Mouse (Mus musculus): ENCODE results near the gene Tmem211. TPM values are rescaled to one million over a fixed set of nuclear protein-coding genes. Genes with fewer than 3 reads are reported as not detected.

The Tmem211 gene
- polyA plus RNA-seq, 2 experiments, result 0.18 TPM; not detected in 1

DNA sequence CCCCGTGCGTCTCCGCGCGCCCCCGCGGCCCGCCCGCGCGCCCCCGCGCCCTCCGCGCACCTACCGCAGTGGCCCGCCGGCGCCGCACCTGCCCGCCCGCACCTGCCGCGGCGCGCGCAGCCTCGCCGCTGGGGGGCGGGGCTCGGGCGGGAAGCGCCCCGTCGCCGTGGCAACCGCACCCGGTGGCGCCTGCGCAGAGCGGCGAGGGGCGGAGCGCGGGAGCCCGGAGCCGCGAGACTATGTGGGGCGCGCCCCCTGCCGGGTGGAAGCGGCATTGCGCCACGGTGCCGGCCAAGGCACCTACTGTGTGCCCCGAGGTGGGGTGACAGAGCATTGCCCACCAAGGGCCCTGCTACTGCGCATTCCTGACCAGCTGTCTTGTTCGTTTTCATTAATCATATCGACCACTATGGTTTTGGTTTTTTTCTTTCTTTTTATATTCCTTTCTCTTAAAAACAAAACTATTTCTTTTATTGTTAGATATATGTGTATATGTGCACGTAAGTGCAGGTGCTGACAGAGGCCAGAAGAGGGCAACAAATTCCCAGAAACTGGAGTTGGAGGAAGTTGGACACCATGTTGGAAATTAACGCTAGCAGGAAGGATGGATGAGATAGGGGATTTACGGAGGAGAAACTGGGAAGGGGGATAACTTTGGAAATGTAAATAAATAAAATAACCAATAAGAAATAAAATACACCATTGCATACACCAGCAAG is 5.4 kb upstream of the Tmem211 start, which contains the start of gene 2900026A02Rik:
2900026A02Rik (minus strand) TSS at position 90 of the 719 bp plus-strand sequence.
- WGBS, result 12% methylated on average over 41 of the region's 62 CpGs
- ATAC-seq (ENCODE audit: low FRiP score, low read depth), result peak; percentile 68

GRCm38 (mm10) chr5:113223888-113224287 is 2.8 kb upstream of the Tmem211 start:
- Histone ChIP-seq H3K27me3 (ENCODE audit: control insufficient read depth, insufficient read depth, low read length) (peaks cover 11% of the 10 kb centered on the region; the same call in 1 of the 2 replicates), H3K4me3 (replicated peaks; ENCODE audit: low read length) (no peak overlapping the region), H3K27ac (replicated peaks; ENCODE audit: low read depth, low read length) (no peak overlapping the region), H3K36me3 (ENCODE audit: control insufficient read depth, insufficient read depth, low read length) (no peaks in the 10 kb centered on the region), H3K9ac (ENCODE audit: low read depth, low read length, severe bottlenecking) (no peak overlapping the region), H3K4me2 (replicated peaks; ENCODE audit: low read depth, low read length, severe bottlenecking) (no peak overlapping the region), H3K4me1 (ENCODE audit: control insufficient read depth, insufficient read depth, low read length) (peaks cover 8% of the 10 kb centered on the region; the same call in 1 of the 2 replicates), H3K9me3 (ENCODE audit: control insufficient read depth, low read length) (no peaks in the 10 kb centered on the region)
- WGBS, result 57% methylated on average over 4 of the region's 4 CpGs
- TF ChIP-seq POLR2A (IDR thresholded peaks at IDR 0.05; ENCODE audit: borderline replicate concordance, extremely low read depth, insufficient read depth, insufficient read length), result no peak
- ATAC-seq (ENCODE audit: low FRiP score, low read depth), result no peak
- no peak for DNase-seq (ENCODE audit: low spot score)

More for the DNA sequence above, 5.4 kb upstream of the Tmem211 start, which contains the start of gene 2900026A02Rik:
- no peaks in the 10 kb centered on the region for H3K9me3 ChIP-seq (ENCODE audit: control insufficient read depth, low read length)
- peak within 1 kb of the TSS; percentile 54 for H3K4me3 ChIP-seq (replicated peaks; ENCODE audit: low read length)
- TF ChIP-seq POLR2A (IDR thresholded peaks at IDR 0.05; ENCODE audit: borderline replicate concordance, extremely low read depth, insufficient read depth, insufficient read length), result no peak
- H3K9ac ChIP-seq (ENCODE audit: low read depth, low read length, severe bottlenecking), result peak within 1 kb of the TSS; percentile 48
- no peaks in the 10 kb centered on the region for H3K36me3 ChIP-seq (ENCODE audit: control insufficient read depth, insufficient read depth, low read length)
- peak within 1 kb of the TSS; percentile 97 for H3K4me2 ChIP-seq (replicated peaks; ENCODE audit: low read depth, low read length, severe bottlenecking)
- H3K27ac ChIP-seq (replicated peaks; ENCODE audit: low read depth, low read length), result no peak within 1 kb of the TSS
- H3K27me3 ChIP-seq (ENCODE audit: control insufficient read depth, insufficient read depth, low read length), result peaks cover 11% of the 10 kb centered on the region; the same call in 1 of the 2 replicates
- DNase-seq (ENCODE audit: low spot score), result peak; percentile 58
- peaks cover 7% of the 10 kb centered on the region; the same call in 1 of the 2 replicates for H3K4me1 ChIP-seq (ENCODE audit: control insufficient read depth, insufficient read depth, low read length)

GRCm38 (mm10) chr5:113225271-113225670 is 1.4 kb upstream of the Tmem211 start:
- peaks cover 8% of the 10 kb centered on the region; the same call in 1 of the 2 replicates for H3K4me1 ChIP-seq (ENCODE audit: control insufficient read depth, insufficient read depth, low read length)
- no peaks in the 10 kb centered on the region for H3K9me3 ChIP-seq (ENCODE audit: control insufficient read depth, low read length)
- DNase-seq (ENCODE audit: low spot score) (peak; percentile 35), ATAC-seq (ENCODE audit: low FRiP score, low read depth) (no peak)
- WGBS, result 28% methylated on average over 10 of the region's 10 CpGs
- no peak overlapping the region for H3K4me3 ChIP-seq (replicated peaks; ENCODE audit: low read length)
- H3K27ac ChIP-seq (replicated peaks; ENCODE audit: low read depth, low read length), result no peak overlapping the region
- TF ChIP-seq POLR2A (IDR thresholded peaks at IDR 0.05; ENCODE audit: borderline replicate concordance, extremely low read depth, insufficient read depth, insufficient read length), result no peak
- no peak overlapping the region for H3K4me2 ChIP-seq (replicated peaks; ENCODE audit: low read depth, low read length, severe bottlenecking)
- H3K27me3 ChIP-seq (ENCODE audit: control insufficient read depth, insufficient read depth, low read length), result peaks cover 6% of the 10 kb centered on the region; the same call in 1 of the 2 replicates
- H3K36me3 ChIP-seq (ENCODE audit: control insufficient read depth, insufficient read depth, low read length), result no peaks in the 10 kb centered on the region
- no peak overlapping the region for H3K9ac ChIP-seq (ENCODE audit: low read depth, low read length, severe bottlenecking)

- Histone ChIP-seq H3K27ac (replicated peaks; ENCODE audit: low read depth, low read length) (peak overlapping the region; percentile 48; the same call in 1 of the 2 replicates), H3K4me1 (ENCODE audit: control insufficient read depth, insufficient read depth, low read length) (0 out of 2 replicates have a peak, but pooled peaks cover 6% of the 10 kb centered on the region), H3K4me3 (replicated peaks; ENCODE audit: low read length) (peak overlapping the region; percentile 23), H3K4me2 (replicated peaks; ENCODE audit: low read depth, low read length, severe bottlenecking) (peak overlapping the region; percentile 51), H3K27me3 (ENCODE audit: control insufficient read depth, insufficient read depth, low read length) (0 out of 2 replicates have a peak, but pooled peaks cover under 1% of the 10 kb centered on the region), H3K9me3 (ENCODE audit: control insufficient read depth, low read length) (no peaks in the 10 kb centered on the region), H3K9ac (ENCODE audit: low read depth, low read length, severe bottlenecking) (peak overlapping the region; percentile 25; the same call in 1 of the 2 replicates), H3K36me3 (ENCODE audit: control insufficient read depth, insufficient read depth, low read length) (no peaks in the 10 kb centered on the region)
- TF ChIP-seq POLR2A (IDR thresholded peaks at IDR 0.05; ENCODE audit: borderline replicate concordance, extremely low read depth, insufficient read depth, insufficient read length), result no peak
- no peak for DNase-seq (ENCODE audit: low spot score)
- no peak for ATAC-seq (ENCODE audit: low FRiP score, low read depth)
- WGBS, result 24% methylated on average over 25 of the region's 25 CpGs
Measured at GRCm38 (mm10) chr5:113225686-113226435, 848 bp upstream of the Tmem211 start.

GRCm38 (mm10) chr5:113230196-113230595 is 3.5 kb downstream of the Tmem211 start:
- no peak overlapping the region for H3K27ac ChIP-seq (replicated peaks; ENCODE audit: low read depth, low read length)
- H3K4me1 ChIP-seq (ENCODE audit: control insufficient read depth, insufficient read depth, low read length), result 0 out of 2 replicates have a peak, but pooled peaks cover 6% of the 10 kb centered on the region
- H3K4me2 ChIP-seq (replicated peaks; ENCODE audit: low read depth, low read length, severe bottlenecking), result no peak overlapping the region
- H3K27me3 ChIP-seq (ENCODE audit: control insufficient read depth, insufficient read depth, low read length), result no peaks in the 10 kb centered on the region
- 70% methylated on average over 5 of the region's 5 CpGs for WGBS
- no peak overlapping the region for H3K4me3 ChIP-seq (replicated peaks; ENCODE audit: low read length)
- no peak for ATAC-seq (ENCODE audit: low FRiP score, low read depth)
- no peaks in the 10 kb centered on the region for H3K9me3 ChIP-seq (ENCODE audit: control insufficient read depth, low read length)
- H3K36me3 ChIP-seq (ENCODE audit: control insufficient read depth, insufficient read depth, low read length), result no peaks in the 10 kb centered on the region
- TF ChIP-seq POLR2A (IDR thresholded peaks at IDR 0.05; ENCODE audit: borderline replicate concordance, extremely low read depth, insufficient read depth, insufficient read length), result no peak
- no peak overlapping the region for H3K9ac ChIP-seq (ENCODE audit: low read depth, low read length, severe bottlenecking)
- no peak for DNase-seq (ENCODE audit: low spot score)

Measured in limb, embryonic 14.5 days (tissue).